Mouse (Mus musculus) kidney, embryonic 16.5 days (tissue): ENCODE measurements around the gene H2al1n. TPM values are rescaled to one million over a fixed set of nuclear protein-coding genes. Genes with fewer than 3 reads are reported as not detected.
A peak's percentile ranks its signal among the peaks of the same experiment; 100 is the strongest.
"Not testable (repeated sequence)": the region's sequence is repeated elsewhere in the genome, so short reads cannot be mapped to it uniquely, and the experiment has no call there.

Experiments
- ATAC-seq: fragments of 200-750 bp; cut with Nextera tagmentation; 2 replicates; pipeline ENCODE4 v1.8.0; 2017; ENCODE audit warnings: moderate TSS enrichment; ENCODE audit not compliant: low FRiP score, low TSS enrichment
- H3K27ac ChIP-seq: fragments of 300-500 bp; sonication (generic); 2 replicates; pipeline ENCODE4 v1.5.1; 2014; ENCODE audit warnings: low read length
- H3K27me3 ChIP-seq: fragments of 300-500 bp; sonication (generic); 2 replicates; pipeline ENCODE4 v1.6.1; 2014; ENCODE audit warnings: low read length, control low read depth, mixed read lengths; ENCODE audit not compliant: insufficient read depth
- H3K36me3 ChIP-seq: fragments of 300-500 bp; sonication (generic); 2 replicates; pipeline ENCODE4 v1.6.1; 2014; ENCODE audit warnings: low read length, control low read depth, mixed read lengths; ENCODE audit not compliant: insufficient read depth
- H3K4me1 ChIP-seq: fragments of 300-500 bp; sonication (generic); 2 replicates; pipeline ENCODE4 v1.6.1; 2014; ENCODE audit warnings: low read length, control low read depth, mixed read lengths; ENCODE audit not compliant: insufficient read depth
- H3K4me2 ChIP-seq: fragments of 300-500 bp; sonication (generic); replicated peaks from 2 replicates; pipeline ENCODE4 v1.6.1; 2014; ENCODE audit warnings: low read depth, low read length
- H3K4me3 ChIP-seq: fragments of 300-500 bp; sonication (generic); 2 replicates; pipeline ENCODE4 v1.5.1; 2014; ENCODE audit warnings: mild to moderate bottlenecking, low read length
- H3K9ac ChIP-seq: fragments of 300-500 bp; sonication (generic); replicated peaks from 2 replicates; pipeline ENCODE4 v1.6.1; 2014; ENCODE audit warnings: low read length
- H3K9me3 ChIP-seq: fragments of 300-500 bp; sonication (generic); 2 replicates; pipeline ENCODE4 v1.6.1; 2016; ENCODE audit warnings: low read length, control low read depth
- WGBS: fragments of 180-500 bp; shearing (Covaris S2); extraction: QIAGEN DNeasy Blood & Tissue Kit; methylation state at CpG from one replicate; pipeline ENCODE4 v1.1.7; 2014; 5-methylcytosine and 5-hydroxymethylcytosine counted together
- polyA plus RNA-seq: library from polyadenylated mRNA; unstranded; fragments of >200 nt; fragmentation: Nextera tagmentation; extraction: Ambion mirVana; gene quantifications from 2 replicates; pipeline ENCODE4 v1.2.1, GENCODE M21; 2015

Gene H2al1n
- polyA plus RNA-seq, result not detected in 2 replicates

- not testable (repeated sequence) for ATAC-seq, H3K4me3 ChIP-seq
- WGBS, result 89% methylated on average over 3 of the region's 3 CpGs
Measured at GRCm38 (mm10) chrX:14210848-14211247, at the start of gene H2al1n. Gene H2al1n (plus strand): TSS chrX:14211148.

GRCm38 (mm10) chrX:14199284-14199683 is 11.7 kb upstream of the H2al1n start:
- Histone ChIP-seq H3K9ac (no peak overlapping the region), H3K4me1 (no peaks in the 10 kb centered on the region), H3K9me3 (no peaks in the 10 kb centered on the region), H3K27ac (no peak overlapping the region), H3K27me3 (no peaks in the 10 kb centered on the region), H3K36me3 (no peaks in the 10 kb centered on the region), H3K4me2 (no peak overlapping the region), H3K4me3 (no peak overlapping the region)
- ATAC-seq, result 0 out of 2 replicates have a peak, but pooled peaks have one; percentile 35
- 46% methylated on average over 4 of the region's 4 CpGs for WGBS

More at GRCm38 (mm10) chrX:14210848-14211247, at the start of gene H2al1n:
- not testable (repeated sequence) for H3K9me3 ChIP-seq, H3K4me1 ChIP-seq, H3K9ac ChIP-seq, H3K27me3 ChIP-seq, H3K27ac ChIP-seq, H3K4me2 ChIP-seq, H3K36me3 ChIP-seq

GRCm38 (mm10) chrX:14206112-14206875 is 4.7 kb upstream of the H2al1n start:
- 35% methylated on average over 8 of the region's 8 CpGs for WGBS
- no peaks in the 10 kb centered on the region for H3K4me1 ChIP-seq
- no peaks in the 10 kb centered on the region for H3K9me3 ChIP-seq
- H3K27me3 ChIP-seq, result no peaks in the 10 kb centered on the region
- no peak overlapping the region for H3K4me3 ChIP-seq
- no peak overlapping the region for H3K4me2 ChIP-seq
- no peak overlapping the region for H3K27ac ChIP-seq
- peak; percentile 91 for ATAC-seq
- H3K9ac ChIP-seq, result no peak overlapping the region
- no peaks in the 10 kb centered on the region for H3K36me3 ChIP-seq

- Histone ChIP-seq H3K27me3 (no peaks in the 10 kb centered on the region), H3K4me2 (no peak overlapping the region), H3K4me1 (no peaks in the 10 kb centered on the region), H3K9ac (no peak overlapping the region), H3K27ac (no peak overlapping the region), H3K36me3 (no peaks in the 10 kb centered on the region), H3K9me3 (no peaks in the 10 kb centered on the region), H3K4me3 (no peak overlapping the region)
- ATAC-seq, result no peak
- 71% methylated on average over 2 of the region's 2 CpGs for WGBS
Measured at GRCm38 (mm10) chrX:14229218-14229617, 18.3 kb downstream of the H2al1n start.

GRCm38 (mm10) chrX:14259597-14260239 is 48.8 kb downstream of the H2al1n start:
- no peaks in the 10 kb centered on the region for H3K9me3 ChIP-seq
- WGBS, result 71% methylated on average over 3 of the region's 3 CpGs

More at GRCm38 (mm10) chrX:14259597-14260239, 48.8 kb downstream of the H2al1n start:
- Histone ChIP-seq H3K4me2 (no peak overlapping the region), H3K9ac (no peak overlapping the region), H3K27ac (no peak overlapping the region), H3K4me3 (no peak overlapping the region), H3K36me3 (no peaks in the 10 kb centered on the region), H3K27me3 (no peaks in the 10 kb centered on the region), H3K4me1 (no peaks in the 10 kb centered on the region)
- ATAC-seq, result no peak
